Mouse (Mus musculus) kidney, postnatal 0 days (tissue): Measurements from ENCODE around the gene 1700001O22Rik. TPM values are rescaled to one million over a fixed set of nuclear protein-coding genes. Genes with fewer than 3 reads are reported as not detected.

ENCODE experiments used
- ATAC-seq: fragments of 200-750 bp; cut with Nextera tagmentation; replicated peaks from 2 replicates; pipeline ENCODE4 v1.8.0; 2017; ENCODE audit warnings: low read depth, moderate number of reproducible peaks, moderate TSS enrichment, moderate library complexity; ENCODE audit not compliant: low FRiP score
- DNase-seq: peaks from one replicate; pipeline ENCODE4 v3.0.0-alpha.2; 2016; ENCODE audit warnings: low spot score
- H3K27ac ChIP-seq: fragments of 300-500 bp; sonication (generic); 2 replicates; pipeline ENCODE4 v1.5.1; 2014; ENCODE audit warnings: mild to moderate bottlenecking
- H3K27me3 ChIP-seq: fragments of 300-500 bp; sonication (generic); 2 replicates; pipeline ENCODE4 v1.6.1; 2014; ENCODE audit warnings: low read length, mixed read lengths; ENCODE audit not compliant: insufficient read depth
- H3K36me3 ChIP-seq: fragments of 300-500 bp; sonication (generic); 2 replicates; pipeline ENCODE4 v1.6.1; 2014; ENCODE audit warnings: low read length, mixed read lengths; ENCODE audit not compliant: insufficient read depth
- H3K4me1 ChIP-seq: fragments of 300-500 bp; sonication (generic); replicated peaks from 2 replicates; pipeline ENCODE4 v1.6.1; 2014; ENCODE audit warnings: antibody characterized with exemption, low read length, mixed read lengths; ENCODE audit not compliant: insufficient read depth
- H3K4me2 ChIP-seq: fragments of 300-500 bp; sonication (generic); 2 replicates; pipeline ENCODE4 v1.6.1; 2014; ENCODE audit warnings: mild to moderate bottlenecking, low read length, moderate library complexity, mixed read lengths
- H3K4me3 ChIP-seq: fragments of 300-500 bp; sonication (generic); replicated peaks from 2 replicates; pipeline ENCODE4 v1.5.1; 2014; ENCODE audit warnings: low read depth, low read length
- H3K9ac ChIP-seq: fragments of 300-500 bp; sonication (generic); 2 replicates; pipeline ENCODE4 v1.6.1; 2014; ENCODE audit warnings: low read depth, low read length
- H3K9me3 ChIP-seq: fragments of 300-500 bp; sonication (generic); replicated peaks from 2 replicates; pipeline ENCODE4 v1.6.1; 2016; ENCODE audit warnings: low read length, inconsistent platforms, mixed read lengths
- CTCF ChIP-seq: IDR thresholded peaks from 2 replicates; pipeline ENCODE4 v1.5.1; 2016; ENCODE audit warnings: antibody characterized with exemption, low read depth, mild to moderate bottlenecking, moderate library complexity
- WGBS: fragments of 180-500 bp; shearing (Covaris S2); extraction: QIAGEN DNeasy Blood & Tissue Kit; methylation state at CpG from one replicate; pipeline ENCODE4 v1.1.7; 2014; 5-methylcytosine and 5-hydroxymethylcytosine counted together
- polyA plus RNA-seq: library from polyadenylated mRNA; unstranded; fragments of >200 nt; fragmentation: Nextera tagmentation; extraction: Ambion mirVana; gene quantifications from 2 replicates; pipeline ENCODE4 v1.2.1, GENCODE M21; 2015

The 1700001O22Rik gene
- polyA plus RNA-seq, 1 experiment from 2014 or later, result 4.6 TPM

DNA sequence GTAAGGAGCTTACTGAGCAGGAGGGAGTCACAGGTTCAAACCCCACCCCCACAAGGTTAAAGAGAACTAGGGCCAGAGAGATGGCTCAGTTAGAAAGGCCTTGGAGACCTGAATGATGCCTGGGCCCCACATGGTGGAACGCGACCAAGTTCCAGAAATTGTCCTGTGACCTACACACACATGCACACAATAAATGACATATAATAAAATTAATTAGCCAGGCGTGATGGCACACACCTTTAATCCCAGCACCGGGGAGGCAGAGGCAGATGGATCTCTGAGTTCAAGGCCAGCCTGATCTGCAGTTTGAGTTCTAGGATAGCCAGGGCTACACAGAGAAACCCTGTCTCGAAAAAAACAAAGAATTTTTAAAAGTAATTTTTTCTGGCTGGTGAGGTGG, 51.0 kb downstream of the 1700001O22Rik start:
- WGBS, result 99% methylated on average over 5 of the region's 5 CpGs
- H3K27me3 ChIP-seq, result no peaks in the 10 kb centered on the region
- H3K4me2 ChIP-seq, result no peak overlapping the region
- DNase-seq (no peak), ATAC-seq (no peak)
- H3K4me1 ChIP-seq, result peaks cover 6% of the 10 kb centered on the region
- H3K9me3 ChIP-seq, result no peaks in the 10 kb centered on the region
- no peak overlapping the region for H3K4me3 ChIP-seq
- no peak overlapping the region for H3K27ac ChIP-seq
- TF ChIP-seq CTCF, result no peak
- no peak overlapping the region for H3K9ac ChIP-seq
- H3K36me3 ChIP-seq, result no peaks in the 10 kb centered on the region

DNA sequence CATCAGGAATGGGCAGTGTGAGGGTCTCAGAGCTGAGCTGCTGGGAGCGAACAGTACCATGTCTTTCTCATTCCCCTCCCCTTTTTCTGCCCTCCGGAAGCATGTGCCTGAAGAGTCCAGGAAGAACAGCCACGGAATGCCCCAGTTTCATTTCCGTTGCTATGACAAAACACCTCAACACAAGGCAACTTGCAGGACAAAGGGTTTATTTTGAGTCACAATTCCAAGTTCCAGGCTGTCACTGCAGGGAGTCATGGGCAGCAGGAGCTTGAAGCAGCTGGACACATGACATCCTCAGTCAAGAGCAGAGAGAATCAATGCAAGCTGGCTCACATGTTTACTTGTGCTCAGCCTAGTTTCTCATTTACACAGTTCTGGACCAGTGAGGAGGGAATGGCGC, 53.4 kb downstream of the 1700001O22Rik start:
- no peak for ATAC-seq
- H3K9ac ChIP-seq, result no peak overlapping the region
- H3K9me3 ChIP-seq, result no peaks in the 10 kb centered on the region
- H3K27ac ChIP-seq, result peak overlapping the region; percentile 62
- no peaks in the 10 kb centered on the region for H3K36me3 ChIP-seq
- 68% methylated on average over 5 of the region's 5 CpGs for WGBS
- no peaks in the 10 kb centered on the region for H3K27me3 ChIP-seq
- no peak for TF ChIP-seq CTCF
- H3K4me3 ChIP-seq, result no peak overlapping the region
- H3K4me1 ChIP-seq, result peaks cover 6% of the 10 kb centered on the region
- peak; percentile 63 for DNase-seq
- H3K4me2 ChIP-seq, result no peak overlapping the region

DNA sequence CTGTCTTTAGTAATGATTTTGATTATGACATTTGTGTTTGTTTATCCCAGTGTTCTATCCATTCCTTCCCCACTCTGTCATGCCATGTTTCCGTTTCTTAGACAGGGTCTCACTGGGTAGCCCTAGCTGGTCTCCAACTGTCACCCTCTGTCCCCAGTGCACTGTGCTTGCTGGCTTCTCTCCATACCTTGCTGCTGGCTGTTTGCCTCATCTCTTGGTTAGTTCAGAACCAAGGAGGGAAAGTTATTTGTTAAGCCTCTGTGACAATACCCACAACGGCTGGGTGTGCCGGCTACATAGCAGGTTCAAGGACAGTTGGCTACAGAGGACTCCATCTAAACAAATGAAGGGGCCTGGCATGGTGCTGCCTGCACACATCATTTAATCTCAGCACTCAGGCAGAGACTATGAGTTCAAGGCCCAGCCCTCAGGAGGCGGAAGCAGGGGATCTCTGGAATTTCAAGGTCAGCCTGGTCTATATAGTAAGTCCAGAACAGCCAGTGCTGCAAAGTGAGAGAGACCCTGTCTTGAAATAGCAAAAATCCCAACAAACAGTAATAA, 55.8 kb downstream of the 1700001O22Rik start:
- WGBS, result 87% methylated on average over 4 of the region's 4 CpGs
- H3K36me3 ChIP-seq, result no peaks in the 10 kb centered on the region
- DNase-seq (no peak), ATAC-seq (no peak)
- no peak overlapping the region for H3K27ac ChIP-seq
- H3K4me2 ChIP-seq, result no peak overlapping the region
- no peak for TF ChIP-seq CTCF
- no peaks in the 10 kb centered on the region for H3K9me3 ChIP-seq
- H3K4me1 ChIP-seq, result peaks cover 16% of the 10 kb centered on the region
- no peak overlapping the region for H3K9ac ChIP-seq
- H3K4me3 ChIP-seq, result no peak overlapping the region
- no peaks in the 10 kb centered on the region for H3K27me3 ChIP-seq

Other genes with a start within 250 kb of the 1700001O22Rik start
- 2.1 and 2.7 TPM in 2 replicates for gene Cstad, start 208.6 kb downstream of the 1700001O22Rik start, polyA plus RNA-seq
- gene Ntmt1, start 4.2 kb upstream of the 1700001O22Rik start, polyA plus RNA-seq, result 77.4 and 81.4 TPM in 2 replicates
- gene Asb6, start 26.7 kb upstream of the 1700001O22Rik start, polyA plus RNA-seq, result 26.1 and 26.9 TPM in 2 replicates
- gene Prrx2, start 31.3 kb upstream of the 1700001O22Rik start, polyA plus RNA-seq, result 5.8 and 6.9 TPM in 2 replicates
- 44.2 and 47.9 TPM in 2 replicates for gene Ptges, start 126.2 kb upstream of the 1700001O22Rik start, polyA plus RNA-seq
- gene Tor1b, start 149.3 kb upstream of the 1700001O22Rik start, polyA plus RNA-seq, result 34.8 and 35.3 TPM in 2 replicates
- gene Tor1a, start 164.3 kb upstream of the 1700001O22Rik start, polyA plus RNA-seq, result 69.1 and 70.7 TPM in 2 replicates
- gene BC005624, start 178.5 kb upstream of the 1700001O22Rik start, polyA plus RNA-seq, result 47.2 and 48.4 TPM in 2 replicates
- gene Usp20, start 178.6 kb upstream of the 1700001O22Rik start, polyA plus RNA-seq, result 12.9 and 15.9 TPM in 2 replicates